Mouse (Mus musculus) lung, postnatal 0 days (tissue): ENCODE results near the gene Lce1b.

Experiments used
- CTCF ChIP-seq: IDR thresholded peaks from 2 replicates; pipeline ENCODE4 v1.5.1; 2016; ENCODE audit warnings: antibody characterized with exemption, mild to moderate bottlenecking
- EP300 ChIP-seq: IDR thresholded peaks from 2 replicates; pipeline ENCODE4 v1.6.1; 2016; ENCODE audit warnings: antibody characterized with exemption, mild to moderate bottlenecking, control low read depth

DNA sequence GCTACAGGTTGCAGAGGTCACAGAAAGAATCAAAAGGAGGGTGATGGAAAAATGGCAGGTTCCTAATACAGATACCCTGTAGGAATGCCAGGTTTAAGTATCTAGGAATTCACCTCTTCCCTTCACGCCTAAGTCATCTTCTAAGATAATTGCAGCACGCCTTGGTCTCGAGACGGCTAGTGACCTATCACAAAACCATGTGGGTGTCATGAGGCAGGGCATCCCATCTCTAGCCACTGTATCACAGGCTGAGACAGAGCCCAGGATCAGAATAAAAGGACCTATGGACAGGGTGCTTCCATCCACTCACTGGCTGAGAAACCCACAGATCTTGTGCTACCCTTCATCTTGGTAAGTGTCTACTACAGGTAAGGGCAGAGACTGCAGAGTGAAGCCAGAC lies 22.2 kb upstream of the Lce1b start, which contains the start of gene Lce1c:
- no peak for TF ChIP-seq CTCF
- no peak for TF ChIP-seq EP300
